Mouse (Mus musculus) CH12.LX (cell line): ENCODE results near the gene Crybb1. TPM values are rescaled to one million over a fixed set of nuclear protein-coding genes. Genes with fewer than 3 reads are reported as not detected.

ENCODE experiments used
- DNase-seq: peaks from one replicate; pipeline ENCODE4 v3.0.0-alpha.2; 2013; ENCODE audit errors: extremely low read depth
- H3K27ac ChIP-seq: 2 replicates; pipeline ENCODE4 v1.5.1; 2012; ENCODE audit warnings: low read depth, mild to moderate bottlenecking, control low read depth, moderate library complexity; ENCODE audit not compliant: insufficient read depth
- H3K27me3 ChIP-seq: replicated peaks from 2 replicates; pipeline ENCODE3; 2012; ENCODE audit warnings: inconsistent platforms
- H3K36me3 ChIP-seq, 2 experiments: replicated peaks in 1 of 2; 2 replicates each; pipeline versions ENCODE3 to v1.6.1; 2012; ENCODE audit warnings: inconsistent platforms in 1 of 2, low read length in 1 of 2, mild to moderate bottlenecking in 1 of 2, mixed read lengths in 1 of 2, moderate library complexity in 1 of 2; ENCODE audit not compliant: control insufficient read depth in 1 of 2, insufficient read depth in 1 of 2
- H3K4me1 ChIP-seq, 2 experiments: 2 replicates each; pipeline ENCODE4 v1.6.1; 2012; ENCODE audit warnings: inconsistent platforms in 1 of 2, moderate library complexity in 1 of 2; ENCODE audit not compliant: insufficient read depth in 2 of 2, control insufficient read depth in 1 of 2
- H3K4me2 ChIP-seq: 2 replicates; pipeline ENCODE4 v1.6.1; 2012; ENCODE audit warnings: low read depth, mild to moderate bottlenecking, control low read depth; ENCODE audit not compliant: poor library complexity, insufficient read depth, severe bottlenecking
- H3K4me3 ChIP-seq, 3 experiments: fragments of 150-350 bp in 1 of 3; sonication (generic) in 1 of 3; replicated peaks in 1 of 3; 2 replicates each; pipeline versions ENCODE3 to v1.5.1; 2011 to 2012; ENCODE audit warnings: low read depth in 2 of 3, low read length in 2 of 3, mild to moderate bottlenecking in 2 of 3, moderate library complexity in 2 of 3, control low read depth in 1 of 3, improper control_type of control experiment in 1 of 3, inconsistent platforms in 1 of 3, mixed read lengths in 1 of 3; ENCODE audit not compliant: poor library complexity in 1 of 3
- H3K79me2 ChIP-seq: replicated peaks from 2 replicates; pipeline ENCODE4 v1.6.1; 2012; ENCODE audit warnings: mild to moderate bottlenecking, moderate library complexity; ENCODE audit not compliant: control insufficient read depth, poor library complexity, insufficient read depth, severe bottlenecking; ENCODE audit errors: extremely low read depth
- H3K9ac ChIP-seq: 2 replicates; pipeline ENCODE4 v1.6.1; 2012; ENCODE audit warnings: low read depth, mild to moderate bottlenecking, control low read depth, moderate library complexity; ENCODE audit not compliant: insufficient read depth
- H3K9me3 ChIP-seq: replicated peaks from 2 replicates; pipeline ENCODE3; 2012; ENCODE audit warnings: low read length, inconsistent platforms, mixed read lengths
- CHD1 ChIP-seq: IDR thresholded peaks from 2 replicates; pipeline ENCODE4 v1.6.1; 2012; ENCODE audit warnings: low read depth, low read length, improper control_type of control experiment, inconsistent platforms
- ELF1 ChIP-seq: IDR thresholded peaks from 2 replicates; pipeline ENCODE4 v1.6.1; 2014; ENCODE audit warnings: low read depth, mild to moderate bottlenecking, inconsistent platforms, low read length, improper control_type of control experiment
- ETS1 ChIP-seq: conservative IDR thresholded peaks from 2 replicates; pipeline ENCODE4 v1.6.1; 2012; ENCODE audit warnings: low read depth, mild to moderate bottlenecking, inconsistent platforms, low read length, improper control_type of control experiment, moderate library complexity
- GABPA ChIP-seq: IDR thresholded peaks from 2 replicates; pipeline ENCODE4 v1.6.1; 2012; ENCODE audit warnings: low read depth, low read length, improper control_type of control experiment, inconsistent platforms; ENCODE audit not compliant: insufficient replicate concordance
- IRF4 ChIP-seq: IDR thresholded peaks from 2 replicates; pipeline ENCODE4 v1.6.1; 2014; ENCODE audit warnings: low read depth, mild to moderate bottlenecking, inconsistent platforms, low read length, improper control_type of control experiment
- JUND ChIP-seq: conservative IDR thresholded peaks from 2 replicates; pipeline ENCODE4 v1.6.1; 2011; ENCODE audit warnings: low read depth, low read length, improper control_type of control experiment
- MAX ChIP-seq: IDR thresholded peaks from 2 replicates; pipeline ENCODE4 v1.6.1; 2011; ENCODE audit warnings: low read length, improper control_type of control experiment
- MAZ ChIP-seq: IDR thresholded peaks from 2 replicates; pipeline ENCODE4 v1.6.1; 2012; ENCODE audit warnings: low read depth, mild to moderate bottlenecking, inconsistent platforms, low read length, improper control_type of control experiment, moderate library complexity
- MEF2A ChIP-seq: IDR thresholded peaks from 2 replicates; pipeline ENCODE4 v1.6.1; 2014; ENCODE audit warnings: low read depth, mild to moderate bottlenecking, inconsistent platforms, low read length, improper control_type of control experiment, borderline replicate concordance
- MXI1 ChIP-seq: IDR thresholded peaks from 2 replicates; pipeline ENCODE4 v1.6.1; 2011; ENCODE audit warnings: mild to moderate bottlenecking, low read depth, low read length, improper control_type of control experiment
- MYC ChIP-seq: IDR thresholded peaks from 2 replicates; pipeline ENCODE4 v1.6.1; 2011; ENCODE audit warnings: low read depth, mild to moderate bottlenecking, improper control_type of control experiment, low read length
- NRF1 ChIP-seq: IDR thresholded peaks from 2 replicates; pipeline ENCODE4 v1.6.1; 2014; ENCODE audit warnings: low read depth, mild to moderate bottlenecking, inconsistent platforms, low read length, improper control_type of control experiment, moderate library complexity
- POLR2A ChIP-seq: IDR thresholded peaks from 2 replicates; pipeline ENCODE4 v1.6.1; 2011; ENCODE audit warnings: low read depth, mild to moderate bottlenecking, improper control_type of control experiment, low read length
- RAD21 ChIP-seq: IDR thresholded peaks from 2 replicates; pipeline ENCODE4 v1.6.1; 2011; ENCODE audit warnings: low read depth, mild to moderate bottlenecking, low read length, improper control_type of control experiment, moderate library complexity
- RCOR1 ChIP-seq: conservative IDR thresholded peaks from 2 replicates; pipeline ENCODE4 v1.6.1; 2012; ENCODE audit warnings: low read depth, mild to moderate bottlenecking, inconsistent platforms, low read length, improper control_type of control experiment
- SMC3 ChIP-seq: IDR thresholded peaks from 2 replicates; pipeline ENCODE4 v1.6.1; 2011; ENCODE audit warnings: low read depth, low read length, improper control_type of control experiment
- TCF12 ChIP-seq: IDR thresholded peaks from 2 replicates; pipeline ENCODE4 v1.6.1; 2014; ENCODE audit warnings: low read depth, mild to moderate bottlenecking, inconsistent platforms, low read length, improper control_type of control experiment
- USF1 ChIP-seq: IDR thresholded peaks from 2 replicates; pipeline ENCODE4 v1.6.1; 2014; ENCODE audit warnings: low read depth, mild to moderate bottlenecking, inconsistent platforms, low read length, improper control_type of control experiment
- USF2 ChIP-seq: conservative IDR thresholded peaks from 2 replicates; pipeline ENCODE4 v1.6.1; 2011; ENCODE audit warnings: low read depth, low read length, improper control_type of control experiment
- ZKSCAN1 ChIP-seq: IDR thresholded peaks from 2 replicates; pipeline ENCODE4 v1.6.1; 2012; ENCODE audit warnings: low read depth, inconsistent platforms, low read length, improper control_type of control experiment, borderline replicate concordance
- ZMIZ1 ChIP-seq: IDR thresholded peaks from 2 replicates; pipeline ENCODE4 v1.6.1; 2012; ENCODE audit warnings: low read depth, mild to moderate bottlenecking, inconsistent platforms, low read length, improper control_type of control experiment
- dilution Hi-C: fragments of 300-500 bp; cut with MboI; formaldehyde crosslinking; loops from 2 replicates; pipeline ENCODE4 v1.14.3; 2020; ENCODE audit warnings: low sequenced_read_pairs; ENCODE audit not compliant: extremely low pct_unique_long_range_greater_than_20kb, extremely low pct_ligation_motif_present
- in situ Hi-C: fragments of 300-500 bp; cut with MboI; formaldehyde crosslinking; loops from 3 replicates; pipeline ENCODE4 v1.14.3; 2019; ENCODE audit warnings: low sequenced_read_pairs, low pct_ligation_motif_present, low pct_unique_long_range_greater_than_20kb, mixed read lengths
- polyA plus RNA-seq: library from polyadenylated mRNA; unstranded; fragments of >175 nt; gene quantifications from 2 replicates; pipeline ENCODE4 v1.2.1, GENCODE M21; 2012; ENCODE audit warnings: low read depth; ENCODE audit not compliant: insufficient read length
- total RNA-seq, 2 experiments: library from RNA; depleted of rRNA; stranded (reverse); fragments of 300-350 nt in 1 of 2; fragments of >200 nt in 1 of 2; gene quantifications; 2 replicates each; pipeline ENCODE4 v1.2.3; 2012 to 2014

Crybb1 gene
- total and polyA plus RNA-seq, 3 experiments: not detected

GRCm38 (mm10) chr5:112280863-112281660, 25.4 kb downstream of the Crybb1 start:
- dilution Hi-C loops (no loop called here), in situ Hi-C loops (no loop called here)
- Histone ChIP-seq H3K4me2 (no peak overlapping the region), H3K4me1 (peaks cover 31 to 65% of the 10 kb centered on the region in 2 experiments), H3K9me3 (no peaks in the 10 kb centered on the region), H3K4me3 (no peak overlapping the region), H3K36me3 (peaks cover 0 to 18% of the 10 kb centered on the region in 2 experiments), H3K27ac (no peak overlapping the region), H3K9ac (no peak overlapping the region), H3K79me2 (0 out of 2 replicates have a peak, but pooled peaks cover 6% of the 10 kb centered on the region), H3K27me3 (no peaks in the 10 kb centered on the region)
- TF ChIP-seq MAX (no peak), RCOR1 (no peak), IRF4 (no peak), MEF2A (no peak), ETS1 (no peak), MXI1 (no peak), MAZ (no peak), TCF12 (no peak), USF2 (no peak), SMC3 (no peak), MYC (no peak), CHD1 (no peak), ZMIZ1 (no peak), USF1 (no peak), ZKSCAN1 (no peak), GABPA (no peak), NRF1 (no peak), POLR2A (no peak), RAD21 (no peak)
- no peak for DNase-seq

- H3K27ac ChIP-seq: no peak overlapping the region
- no peak overlapping the region for H3K4me2 ChIP-seq
- peaks cover 0 to 18% of the 10 kb centered on the region in 2 experiments for H3K36me3 ChIP-seq
- H3K27me3 ChIP-seq: no peaks in the 10 kb centered on the region
- H3K9ac ChIP-seq: no peak overlapping the region
- in situ Hi-C loops: no loop called here
- no peak overlapping the region for H3K4me3 ChIP-seq
- H3K9me3 ChIP-seq: no peaks in the 10 kb centered on the region
- H3K79me2 ChIP-seq: 0 out of 2 replicates have a peak, but pooled peaks cover 6% of the 10 kb centered on the region
- no peak for DNase-seq
- peaks cover 36 to 71% of the 10 kb centered on the region in 2 experiments for H3K4me1 ChIP-seq
- dilution Hi-C loops: no loop called here
- TF ChIP-seq ELF1: no peak
- TF ChIP-seq JUND: no peak
- TF ChIP-seq GABPA: no peak
- TF ChIP-seq USF1: no peak
- TF ChIP-seq ZKSCAN1: no peak
- TF ChIP-seq IRF4: no peak
- TF ChIP-seq MYC: no peak
- no peak for TF ChIP-seq NRF1
- TF ChIP-seq RAD21: no peak
- TF ChIP-seq ZMIZ1: no peak
- no peak for TF ChIP-seq MAZ
- no peak for TF ChIP-seq CHD1
These were observed 26.1 kb downstream of the Crybb1 start for GRCm38 (mm10) chr5:112281676-112282075.
